Mouse (Mus musculus) hindbrain, embryonic 13.5 days (tissue): ENCODE measurements around the gene Ttyh3. TPM values are rescaled to one million over a fixed set of nuclear protein-coding genes. Genes with fewer than 3 reads are reported as not detected.

Experiments
- ATAC-seq: fragments of 200-750 bp; cut with Nextera tagmentation; 2 replicates; pipeline ENCODE4 v1.8.0; 2017; ENCODE audit warnings: moderate TSS enrichment; ENCODE audit not compliant: low FRiP score
- H3K27ac ChIP-seq: fragments of 300-500 bp; sonication (generic); 2 replicates; pipeline ENCODE4 v1.5.1; 2015; ENCODE audit warnings: inconsistent platforms, mild to moderate bottlenecking, moderate library complexity
- H3K27me3 ChIP-seq: fragments of 300-500 bp; sonication (generic); 2 replicates; pipeline ENCODE4 v1.6.1; 2015; ENCODE audit warnings: mild to moderate bottlenecking, inconsistent platforms
- H3K36me3 ChIP-seq: fragments of 300-500 bp; sonication (generic); 2 replicates; pipeline ENCODE4 v1.6.1; 2015; ENCODE audit warnings: mild to moderate bottlenecking, inconsistent platforms
- H3K4me1 ChIP-seq: fragments of 300-500 bp; sonication (generic); replicated peaks from 2 replicates; pipeline ENCODE4 v1.6.1; 2015; ENCODE audit warnings: inconsistent platforms
- H3K4me2 ChIP-seq: fragments of 300-500 bp; sonication (generic); 2 replicates; pipeline ENCODE4 v1.6.1; 2015; ENCODE audit warnings: inconsistent platforms, mild to moderate bottlenecking, moderate library complexity
- H3K4me3 ChIP-seq: fragments of 300-500 bp; sonication (generic); 2 replicates; pipeline ENCODE4 v1.5.1; 2015; ENCODE audit warnings: mild to moderate bottlenecking, inconsistent platforms
- H3K9ac ChIP-seq: fragments of 300-500 bp; sonication (generic); 2 replicates; pipeline ENCODE4 v1.6.1; 2015; ENCODE audit warnings: mild to moderate bottlenecking, inconsistent platforms
- H3K9me3 ChIP-seq: fragments of 300-500 bp; sonication (generic); 2 replicates; pipeline ENCODE4 v1.6.1; 2016; ENCODE audit warnings: inconsistent platforms
- WGBS: fragments of 180-500 bp; shearing (Covaris S2); methylation state at CpG from one replicate; pipeline ENCODE4 v1.1.7; 2015; 5-methylcytosine and 5-hydroxymethylcytosine counted together
- polyA plus RNA-seq: library from polyadenylated mRNA; unstranded; fragments of >200 nt; fragmentation: Nextera tagmentation; extraction: Ambion mirVana; gene quantifications from 2 replicates; pipeline ENCODE4 v1.2.1, GENCODE M21; 2015

Gene Ttyh3
- polyA plus RNA-seq, 1 experiment from 2014 or later = 65.3 TPM

DNA sequence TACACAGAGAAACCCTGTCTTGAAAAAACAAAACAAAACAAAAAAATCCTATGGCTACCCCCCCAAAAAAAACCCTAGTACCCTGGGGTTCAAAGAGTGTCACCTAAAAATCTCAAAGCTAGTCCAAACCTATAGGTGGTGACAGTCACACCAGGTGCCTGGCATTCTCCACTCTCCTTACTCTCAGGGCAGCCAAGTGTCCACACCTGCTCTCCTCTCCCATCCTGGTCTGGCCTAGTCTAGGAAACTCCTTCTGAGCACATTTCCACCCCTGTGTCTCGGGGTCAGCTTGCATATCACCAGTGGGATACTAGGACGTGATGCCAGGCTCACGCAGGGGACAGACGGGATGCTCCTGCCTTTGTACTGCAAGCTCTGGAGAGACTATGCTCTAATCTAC lies 9.5 kb downstream of the Ttyh3 start:
- no peak overlapping the region for H3K9ac ChIP-seq

DNA sequence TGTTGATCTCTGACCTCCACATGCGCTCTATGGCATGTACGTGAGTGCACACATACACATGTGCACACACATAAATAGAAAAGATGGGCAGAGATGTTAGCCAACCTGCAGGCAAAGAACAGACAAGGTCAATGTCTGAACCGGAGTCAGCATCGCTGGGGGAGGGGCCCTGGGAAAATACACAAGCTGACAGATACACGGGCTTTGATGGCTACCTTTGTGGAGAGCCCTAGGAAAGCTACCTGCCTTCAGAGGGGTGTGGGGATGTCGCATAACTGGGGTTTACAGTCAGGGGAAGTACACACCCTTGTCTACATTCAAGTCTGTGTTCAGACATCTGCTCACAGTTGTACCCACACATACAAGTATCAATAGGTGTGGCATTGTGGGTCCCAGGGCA lies 10.3 kb downstream of the Ttyh3 start:
- Histone ChIP-seq H3K4me1 (peaks cover 72% of the 10 kb centered on the region), H3K27ac (no peak overlapping the region), H3K4me2 (no peak overlapping the region), H3K4me3 (no peak overlapping the region), H3K27me3 (no peaks in the 10 kb centered on the region), H3K9ac (no peak overlapping the region), H3K36me3 (peaks cover 68% of the 10 kb centered on the region), H3K9me3 (no peaks in the 10 kb centered on the region)
- no peak for ATAC-seq
- 92% methylated on average over 6 of the region's 6 CpGs for WGBS

More for the DNA sequence above, 9.5 kb downstream of the Ttyh3 start:
- no peak overlapping the region for H3K4me2 ChIP-seq
- H3K27ac ChIP-seq = peak overlapping the region; percentile 36
- no peaks in the 10 kb centered on the region for H3K9me3 ChIP-seq
- no peaks in the 10 kb centered on the region for H3K27me3 ChIP-seq
- H3K4me3 ChIP-seq = no peak overlapping the region
- H3K36me3 ChIP-seq = peaks cover 68% of the 10 kb centered on the region
- ATAC-seq = no peak
- H3K4me1 ChIP-seq = peaks cover 80% of the 10 kb centered on the region
- 75% methylated on average over 4 of the region's 4 CpGs for WGBS

DNA sequence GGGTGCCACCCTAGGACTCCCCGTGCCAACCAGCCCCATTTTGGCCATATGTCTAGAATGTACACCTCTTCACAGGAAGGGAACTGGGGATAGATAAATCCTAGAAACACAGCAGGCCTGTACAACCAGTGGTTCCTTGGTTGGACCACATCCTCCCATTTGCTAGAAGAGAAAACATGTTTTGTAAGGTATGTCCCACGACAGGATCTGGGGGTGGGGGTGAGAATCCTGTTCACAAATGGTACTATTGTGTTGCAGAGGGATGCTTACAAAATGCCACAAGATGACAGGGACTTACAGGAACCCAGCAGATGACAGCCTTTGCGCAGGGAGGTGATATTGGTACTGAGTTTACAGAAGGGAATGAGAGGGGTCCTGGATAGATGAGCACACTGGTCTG lies 10.8 kb downstream of the Ttyh3 start:
- Histone ChIP-seq H3K4me1 (peaks cover 67% of the 10 kb centered on the region), H3K36me3 (peaks cover 71% of the 10 kb centered on the region), H3K9ac (peak overlapping the region; percentile 46; the same call in 1 of the 2 replicates)

GRCm38 (mm10) chr5:140637058-140637410 lies 11.8 kb downstream of the Ttyh3 start:
- Histone ChIP-seq H3K4me3 (no peak overlapping the region), H3K9ac (0 out of 2 replicates have a peak overlapping the region, but pooled peaks have one; percentile 46), H3K27me3 (no peaks in the 10 kb centered on the region), H3K9me3 (no peaks in the 10 kb centered on the region), H3K4me1 (peaks cover 58% of the 10 kb centered on the region), H3K36me3 (peaks cover 81% of the 10 kb centered on the region), H3K27ac (peak overlapping the region; percentile 64), H3K4me2 (no peak overlapping the region)
- WGBS = 40% methylated on average over 6 of the region's 6 CpGs
- no peak for ATAC-seq

More for the DNA sequence above, 10.8 kb downstream of the Ttyh3 start:
- 85% methylated on average over 3 of the region's 3 CpGs for WGBS
- Histone ChIP-seq H3K27ac (peak overlapping the region; percentile 64), H3K4me3 (no peak overlapping the region), H3K27me3 (no peaks in the 10 kb centered on the region), H3K4me2 (no peak overlapping the region), H3K9me3 (no peaks in the 10 kb centered on the region)
- ATAC-seq = no peak

DNA sequence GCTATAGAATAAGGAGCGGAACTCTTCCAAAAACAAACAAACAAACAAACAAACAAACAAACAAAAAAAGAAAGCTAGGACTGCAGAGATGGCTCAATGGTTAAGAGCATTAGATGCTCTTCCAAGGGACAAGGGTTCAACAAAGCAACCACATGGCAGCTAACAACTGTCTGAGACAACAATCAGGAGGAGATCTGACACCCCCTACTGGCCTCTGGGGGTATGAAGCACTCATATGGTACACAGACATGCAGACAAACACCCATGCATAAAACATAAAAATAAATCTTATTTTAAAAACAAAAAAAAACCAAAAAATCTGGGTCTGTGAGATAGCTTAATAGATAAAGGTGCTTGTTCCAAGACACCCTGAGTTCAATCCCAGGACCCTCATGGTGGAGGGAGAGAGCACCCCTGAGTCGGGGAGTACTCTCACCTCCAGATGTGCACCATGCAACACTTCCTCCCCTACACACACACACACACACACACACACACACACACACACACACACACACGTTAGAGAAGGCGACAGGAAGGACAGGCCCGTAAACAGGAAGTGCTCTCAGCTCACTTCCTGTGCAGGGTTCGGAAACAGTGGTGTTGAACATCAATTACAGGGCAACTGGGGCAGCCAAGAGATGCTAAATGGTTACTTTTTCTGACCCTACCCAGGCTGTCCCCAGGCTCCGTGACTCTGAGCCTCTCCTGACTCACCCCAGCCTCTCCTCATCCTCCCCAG lies 12.3 kb downstream of the Ttyh3 start:
- Histone ChIP-seq H3K4me3 (no peak overlapping the region), H3K27me3 (no peaks in the 10 kb centered on the region), H3K4me2 (no peak overlapping the region), H3K36me3 (peaks cover 86% of the 10 kb centered on the region), H3K27ac (peak overlapping the region; percentile 64), H3K9me3 (no peaks in the 10 kb centered on the region), H3K4me1 (peaks cover 52% of the 10 kb centered on the region), H3K9ac (no peak overlapping the region)
- 91% methylated on average over 7 of the region's 7 CpGs for WGBS
- ATAC-seq = no peak

- Histone ChIP-seq H3K4me3 (no peak overlapping the region), H3K9me3 (no peaks in the 10 kb centered on the region), H3K4me1 (peaks cover 38% of the 10 kb centered on the region), H3K4me2 (no peak overlapping the region), H3K9ac (0 out of 2 replicates have a peak overlapping the region, but pooled peaks have one; percentile 13), H3K27me3 (no peaks in the 10 kb centered on the region), H3K27ac (no peak overlapping the region), H3K36me3 (peaks cover 95% of the 10 kb centered on the region)
- WGBS = 91% methylated on average over 26 of the region's 26 CpGs
- no peak for ATAC-seq
These were observed 13.8 kb downstream of the Ttyh3 start for GRCm38 (mm10) chr5:140634798-140635722.

GRCm38 (mm10) chr5:140633432-140633831 lies 15.4 kb downstream of the Ttyh3 start:
- ATAC-seq = no peak
- Histone ChIP-seq H3K27ac (no peak overlapping the region), H3K36me3 (peaks cover 98% of the 10 kb centered on the region)

DNA sequence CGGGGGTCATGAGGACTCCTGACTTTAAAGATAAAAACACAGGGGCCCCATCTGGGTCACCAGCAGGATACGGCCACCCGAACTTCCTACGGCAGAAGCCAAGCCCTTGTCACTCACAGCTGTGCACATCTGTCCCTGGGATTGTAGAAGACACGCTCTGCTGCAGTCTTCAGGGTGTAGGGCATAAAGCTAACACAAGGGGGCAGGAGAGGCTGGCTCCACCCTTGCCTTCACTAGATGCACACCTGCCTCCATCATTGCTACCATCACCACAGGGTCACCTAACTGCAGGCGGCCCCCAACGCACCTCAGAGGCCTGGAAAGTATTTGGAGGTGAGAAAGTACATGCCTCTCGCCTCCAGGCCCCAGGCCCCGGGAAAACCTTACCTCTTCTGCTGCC lies 19.8 kb downstream of the Ttyh3 start:
- H3K4me3 ChIP-seq = no peak overlapping the region
- H3K9me3 ChIP-seq = no peaks in the 10 kb centered on the region
- no peak overlapping the region for H3K27ac ChIP-seq
- peaks cover 97% of the 10 kb centered on the region for H3K36me3 ChIP-seq
- no peak overlapping the region for H3K9ac ChIP-seq
- ATAC-seq = no peak
- whole genome bisulfite sequencing = 98% methylated on average over 9 of the region's 9 CpGs
- no peaks in the 10 kb centered on the region for H3K27me3 ChIP-seq
- no peaks in the 10 kb centered on the region for H3K4me1 ChIP-seq
- H3K4me2 ChIP-seq = no peak overlapping the region

More at GRCm38 (mm10) chr5:140633432-140633831, 15.4 kb downstream of the Ttyh3 start:
- Histone ChIP-seq H3K27me3 (no peaks in the 10 kb centered on the region), H3K4me2 (no peak overlapping the region), H3K9ac (no peak overlapping the region), H3K4me3 (no peak overlapping the region), H3K4me1 (peaks cover 24% of the 10 kb centered on the region), H3K9me3 (no peaks in the 10 kb centered on the region)
- 95% methylated on average over 7 of the region's 7 CpGs for WGBS

DNA sequence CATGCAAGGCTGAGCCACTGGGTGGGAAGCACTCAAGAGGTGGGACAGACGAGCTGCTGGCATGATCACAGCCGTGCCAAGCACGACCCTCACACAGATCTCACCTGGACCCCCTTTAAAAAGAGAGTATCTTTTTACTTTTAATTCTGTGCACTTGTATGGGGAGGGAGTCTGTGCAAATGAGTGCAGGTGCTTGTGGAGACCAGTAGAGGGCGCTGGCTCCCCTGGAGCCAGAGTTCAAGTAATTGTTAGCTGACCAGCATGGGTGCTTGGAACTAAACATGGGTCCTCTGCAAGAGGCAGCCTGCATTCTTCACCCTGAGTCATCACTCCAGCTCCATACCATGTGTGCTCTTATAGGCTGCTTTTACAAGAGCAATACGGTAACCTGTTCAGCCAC lies 21.3 kb downstream of the Ttyh3 start:
- 94% methylated on average over 5 of the region's 5 CpGs for WGBS
- no peak overlapping the region for H3K4me3 ChIP-seq
- no peaks in the 10 kb centered on the region for H3K4me1 ChIP-seq
- H3K27ac ChIP-seq = no peak overlapping the region
- no peaks in the 10 kb centered on the region for H3K9me3 ChIP-seq
- no peak overlapping the region for H3K4me2 ChIP-seq
- no peak for ATAC-seq
- no peaks in the 10 kb centered on the region for H3K27me3 ChIP-seq
- H3K9ac ChIP-seq = no peak overlapping the region
- peaks cover 97% of the 10 kb centered on the region for H3K36me3 ChIP-seq

GRCm38 (mm10) chr5:140624961-140625360 lies 23.9 kb downstream of the Ttyh3 start:
- H3K27ac ChIP-seq = no peak overlapping the region
- H3K36me3 ChIP-seq = peaks cover 87% of the 10 kb centered on the region
- ATAC-seq = no peak
- H3K9ac ChIP-seq = no peak overlapping the region
- no peaks in the 10 kb centered on the region for H3K9me3 ChIP-seq
- peaks cover 15% of the 10 kb centered on the region for H3K4me1 ChIP-seq
- no peak overlapping the region for H3K4me3 ChIP-seq
- 94% methylated on average over 13 of the region's 13 CpGs for WGBS
- no peak overlapping the region for H3K4me2 ChIP-seq
- no peaks in the 10 kb centered on the region for H3K27me3 ChIP-seq

DNA sequence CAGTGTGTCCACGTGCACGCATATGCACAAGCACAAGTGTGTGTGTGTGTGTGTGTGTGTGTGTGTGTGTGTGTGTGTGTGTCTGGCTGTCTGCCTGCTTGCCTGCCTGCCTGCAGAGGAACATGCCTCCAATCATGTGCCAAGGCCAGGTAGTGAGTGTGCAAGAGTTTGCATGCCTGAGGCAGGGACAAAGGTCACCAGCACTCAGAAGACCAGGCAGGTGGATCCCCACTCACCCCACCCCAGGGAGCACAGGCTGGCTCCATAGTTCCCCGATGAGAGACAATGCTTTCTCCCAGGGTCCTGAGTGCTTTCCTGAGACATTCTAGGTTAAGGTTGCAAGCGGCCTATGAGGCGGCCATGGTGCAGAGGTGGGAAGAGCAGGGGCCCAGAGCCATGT lies 24.6 kb downstream of the Ttyh3 start:
- no peaks in the 10 kb centered on the region for H3K27me3 ChIP-seq
- H3K9me3 ChIP-seq = no peaks in the 10 kb centered on the region
- peaks cover 15% of the 10 kb centered on the region for H3K4me1 ChIP-seq
- H3K4me2 ChIP-seq = no peak overlapping the region
- ATAC-seq = no peak
- WGBS = 98% methylated on average over 5 of the region's 5 CpGs
- H3K27ac ChIP-seq = no peak overlapping the region
- H3K9ac ChIP-seq = no peak overlapping the region
- H3K4me3 ChIP-seq = no peak overlapping the region
- H3K36me3 ChIP-seq = peaks cover 80% of the 10 kb centered on the region

DNA sequence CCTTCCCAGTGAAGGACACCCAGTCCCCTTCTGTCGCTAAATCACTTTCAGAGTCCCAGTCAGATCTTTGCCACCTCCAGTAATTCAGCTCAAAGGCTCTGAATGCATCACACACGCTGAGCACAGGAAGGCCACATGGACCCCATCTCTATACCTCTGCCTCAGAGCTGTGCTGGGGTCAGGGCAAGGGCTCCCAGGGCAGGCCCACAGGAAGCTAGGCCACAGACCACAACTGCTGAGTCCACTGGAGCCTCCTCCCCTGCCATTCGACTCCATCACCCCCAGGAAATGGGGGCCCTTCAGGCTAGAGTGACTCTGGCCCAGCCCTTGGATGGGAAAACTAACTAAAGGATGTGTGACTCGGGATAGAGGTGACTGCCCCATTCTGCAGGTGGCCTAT lies 25.0 kb downstream of the Ttyh3 start:
- 82% methylated on average over 4 of the region's 4 CpGs for WGBS

More for the DNA sequence above, 25.0 kb downstream of the Ttyh3 start:
- peaks cover 15% of the 10 kb centered on the region for H3K4me1 ChIP-seq
- no peak overlapping the region for H3K4me2 ChIP-seq
- ATAC-seq = no peak
- no peak overlapping the region for H3K4me3 ChIP-seq
- H3K9ac ChIP-seq = no peak overlapping the region
- H3K9me3 ChIP-seq = no peaks in the 10 kb centered on the region
- H3K27ac ChIP-seq = no peak overlapping the region
- H3K36me3 ChIP-seq = peaks cover 75% of the 10 kb centered on the region
- no peaks in the 10 kb centered on the region for H3K27me3 ChIP-seq
